Mouse (Mus musculus): Measurements from ENCODE around the gene Syne3.

Syne3 gene

GRCm38 (mm10) chr12:104976903-104977302 lies 32.7 kb downstream of the Syne3 start:
- in situ Hi-C loops (cut with MboI, MseI) = no loop called here

- in situ Hi-C loops (cut with MboI, MseI) = no loop called here
Measured at GRCm38 (mm10) chr12:104976331-104976817, 33.2 kb downstream of the Syne3 start.

GRCm38 (mm10) chr12:104972860-104973259 lies 36.7 kb downstream of the Syne3 start:
- in situ Hi-C loops (cut with MboI, MseI) = no loop called here

- in situ Hi-C loops (cut with MboI, MseI) = no loop called here
Measured at GRCm38 (mm10) chr12:104969618-104970017, 40.0 kb downstream of the Syne3 start.

GRCm38 (mm10) chr12:104969177-104969576 lies 40.4 kb downstream of the Syne3 start:
- in situ Hi-C loops (cut with MboI, MseI) = no loop called here

- in situ Hi-C loops (cut with MboI, MseI) = no loop called here
Measured at GRCm38 (mm10) chr12:104964953-104965911, 44.4 kb downstream of the Syne3 start.

- in situ Hi-C loops (cut with MboI, MseI) = no loop called here
Measured at GRCm38 (mm10) chr12:104960421-104960820, 49.2 kb downstream of the Syne3 start.

GRCm38 (mm10) chr12:104959966-104960365 lies 49.6 kb downstream of the Syne3 start:
- in situ Hi-C loops (cut with MboI, MseI) = no loop called here

- in situ Hi-C loops (cut with MboI, MseI) = no loop called here
Measured at GRCm38 (mm10) chr12:104958263-104958662, 51.3 kb downstream of the Syne3 start.

GRCm38 (mm10) chr12:104957165-104957564 lies 52.4 kb downstream of the Syne3 start:
- in situ Hi-C loops (cut with MboI, MseI) = no loop called here

- in situ Hi-C loops (cut with MboI, MseI) = no loop called here
Measured at GRCm38 (mm10) chr12:104956406-104956805, 53.2 kb downstream of the Syne3 start.

GRCm38 (mm10) chr12:104955003-104955800 lies 54.4 kb downstream of the Syne3 start:
- in situ Hi-C loops (cut with MboI, MseI) = no loop called here

- in situ Hi-C loops (cut with MboI, MseI) = loop anchor here (5.0 kb wide), 1 partner anchor 68 kb away; no protein-coding TSS in a partner anchor
Measured at GRCm38 (mm10) chr12:104953941-104954340, 55.7 kb downstream of the Syne3 start.

GRCm38 (mm10) chr12:104952458-104952857 lies 57.2 kb downstream of the Syne3 start:
- in situ Hi-C loops (cut with MboI, MseI) = loop anchor here (5.0 kb wide), 1 partner anchor 70 kb away; no protein-coding TSS in a partner anchor

- in situ Hi-C loops (cut with MboI, MseI) = no loop called here
Measured at GRCm38 (mm10) chr12:104947911-104948310, 61.7 kb downstream of the Syne3 start.

- in situ Hi-C loops (cut with MboI, MseI) = no loop called here
Measured at GRCm38 (mm10) chr12:104946231-104946630, 63.4 kb downstream of the Syne3 start.

- in situ Hi-C loops (cut with MboI, MseI) = no loop called here
Measured at GRCm38 (mm10) chr12:104940466-104940865, 69.1 kb downstream of the Syne3 start.

- in situ Hi-C loops (cut with MboI, MseI) = no loop called here
Measured at GRCm38 (mm10) chr12:104940027-104940386, 69.6 kb downstream of the Syne3 start.

GRCm38 (mm10) chr12:104939372-104940026 lies 70.1 kb downstream of the Syne3 start:
- in situ Hi-C loops (cut with MboI, MseI) = no loop called here

GRCm38 (mm10) chr12:104938935-104939334 lies 70.7 kb downstream of the Syne3 start:
- in situ Hi-C loops (cut with MboI, MseI) = no loop called here

GRCm38 (mm10) chr12:104936223-104936622 lies 73.4 kb downstream of the Syne3 start:
- in situ Hi-C loops (cut with MboI, MseI) = no loop called here

GRCm38 (mm10) chr12:104935144-104935543 lies 74.5 kb downstream of the Syne3 start:
- in situ Hi-C loops (cut with MboI, MseI) = no loop called here
